Mouse (Mus musculus) kidney, postnatal 0 days (tissue): Measurements from ENCODE around the gene Tlr2. TPM values are rescaled to one million over a fixed set of nuclear protein-coding genes. Genes with fewer than 3 reads are reported as not detected.
A peak's percentile ranks its signal among the peaks of the same experiment; 100 is the strongest.

Source experiments
- ATAC-seq: fragments of 200-750 bp; cut with Nextera tagmentation; replicated peaks from 2 replicates; pipeline ENCODE4 v1.8.0; 2017; ENCODE audit warnings: low read depth, moderate number of reproducible peaks, moderate TSS enrichment, moderate library complexity; ENCODE audit not compliant: low FRiP score
- DNase-seq: peaks from one replicate; pipeline ENCODE4 v3.0.0-alpha.2; 2016; ENCODE audit warnings: low spot score
- H3K27ac ChIP-seq: fragments of 300-500 bp; sonication (generic); 2 replicates; pipeline ENCODE4 v1.5.1; 2014; ENCODE audit warnings: mild to moderate bottlenecking
- H3K27me3 ChIP-seq: fragments of 300-500 bp; sonication (generic); 2 replicates; pipeline ENCODE4 v1.6.1; 2014; ENCODE audit warnings: low read length, mixed read lengths; ENCODE audit not compliant: insufficient read depth
- H3K36me3 ChIP-seq: fragments of 300-500 bp; sonication (generic); 2 replicates; pipeline ENCODE4 v1.6.1; 2014; ENCODE audit warnings: low read length, mixed read lengths; ENCODE audit not compliant: insufficient read depth
- H3K4me1 ChIP-seq: fragments of 300-500 bp; sonication (generic); replicated peaks from 2 replicates; pipeline ENCODE4 v1.6.1; 2014; ENCODE audit warnings: antibody characterized with exemption, low read length, mixed read lengths; ENCODE audit not compliant: insufficient read depth
- H3K4me2 ChIP-seq: fragments of 300-500 bp; sonication (generic); 2 replicates; pipeline ENCODE4 v1.6.1; 2014; ENCODE audit warnings: mild to moderate bottlenecking, low read length, moderate library complexity, mixed read lengths
- H3K4me3 ChIP-seq: fragments of 300-500 bp; sonication (generic); replicated peaks from 2 replicates; pipeline ENCODE4 v1.5.1; 2014; ENCODE audit warnings: low read depth, low read length
- H3K9ac ChIP-seq: fragments of 300-500 bp; sonication (generic); 2 replicates; pipeline ENCODE4 v1.6.1; 2014; ENCODE audit warnings: low read depth, low read length
- H3K9me3 ChIP-seq: fragments of 300-500 bp; sonication (generic); replicated peaks from 2 replicates; pipeline ENCODE4 v1.6.1; 2016; ENCODE audit warnings: low read length, inconsistent platforms, mixed read lengths
- CTCF ChIP-seq: IDR thresholded peaks from 2 replicates; pipeline ENCODE4 v1.5.1; 2016; ENCODE audit warnings: antibody characterized with exemption, low read depth, mild to moderate bottlenecking, moderate library complexity
- WGBS: fragments of 180-500 bp; shearing (Covaris S2); extraction: QIAGEN DNeasy Blood & Tissue Kit; methylation state at CpG from one replicate; pipeline ENCODE4 v1.1.7; 2014; 5-methylcytosine and 5-hydroxymethylcytosine counted together
- polyA plus RNA-seq: library from polyadenylated mRNA; unstranded; fragments of >200 nt; fragmentation: Nextera tagmentation; extraction: Ambion mirVana; gene quantifications from 2 replicates; pipeline ENCODE4 v1.2.1, GENCODE M21; 2015

Tlr2 gene
- polyA plus RNA-seq, 1 experiment from 2014 or later = 3.9 TPM

DNA sequence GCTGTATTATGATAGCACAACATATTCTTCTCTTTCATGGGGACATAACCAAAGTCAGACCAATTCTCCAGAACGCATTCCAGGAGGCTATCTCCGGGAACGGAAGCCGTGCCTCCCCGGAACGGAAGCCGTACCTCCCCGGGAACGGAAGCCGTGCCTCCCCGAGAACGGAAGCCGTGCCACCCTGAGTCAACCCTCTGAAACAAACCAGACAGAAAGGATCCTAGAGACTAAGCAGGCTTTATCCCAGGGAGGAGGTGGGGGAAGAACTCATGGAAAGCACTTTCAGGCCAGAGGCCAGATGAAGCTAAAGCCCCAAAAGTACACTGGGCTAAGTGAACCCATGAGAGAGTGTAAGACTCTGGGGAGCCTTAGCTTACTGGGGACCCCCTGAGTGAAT, 16.1 kb upstream of the Tlr2 start:
- no peak overlapping the region for H3K4me3 ChIP-seq
- no peaks in the 10 kb centered on the region for H3K27me3 ChIP-seq
- 95% methylated on average over 13 of the region's 13 CpGs for WGBS
- H3K4me2 ChIP-seq = no peak overlapping the region
- H3K9me3 ChIP-seq = no peaks in the 10 kb centered on the region
- H3K36me3 ChIP-seq = no peaks in the 10 kb centered on the region
- no peak for ATAC-seq
- H3K27ac ChIP-seq = no peak overlapping the region
- TF ChIP-seq CTCF = no peak
- no peak overlapping the region for H3K9ac ChIP-seq
- no peak for DNase-seq
- no peaks in the 10 kb centered on the region for H3K4me1 ChIP-seq

DNA sequence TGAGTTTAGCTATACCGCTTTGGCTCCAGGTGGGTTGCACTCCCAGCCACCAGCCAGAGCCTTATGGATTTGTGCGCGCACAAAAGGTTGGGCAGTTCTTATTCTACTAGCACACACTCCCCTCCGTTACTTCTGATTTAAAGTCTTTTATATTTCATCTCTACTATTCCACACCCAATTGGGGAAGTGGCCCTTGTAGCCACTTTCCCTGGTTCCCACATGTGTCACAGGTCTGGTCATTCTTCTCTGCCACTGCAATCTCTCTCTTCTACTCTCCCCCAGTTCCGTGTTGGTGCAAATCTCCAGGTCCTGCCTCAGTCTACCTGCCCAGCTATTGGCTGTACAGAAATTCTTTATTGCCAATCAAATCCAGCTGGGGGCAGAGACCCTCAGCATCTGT, 14.1 kb upstream of the Tlr2 start:
- no peak for DNase-seq
- ATAC-seq = no peak
- Histone ChIP-seq H3K9ac (no peak overlapping the region), H3K4me1 (no peaks in the 10 kb centered on the region), H3K36me3 (no peaks in the 10 kb centered on the region), H3K27ac (no peak overlapping the region), H3K9me3 (no peaks in the 10 kb centered on the region), H3K4me3 (no peak overlapping the region), H3K4me2 (no peak overlapping the region), H3K27me3 (no peaks in the 10 kb centered on the region)
- 94% methylated on average over 5 of the region's 5 CpGs for WGBS
- no peak for TF ChIP-seq CTCF

DNA sequence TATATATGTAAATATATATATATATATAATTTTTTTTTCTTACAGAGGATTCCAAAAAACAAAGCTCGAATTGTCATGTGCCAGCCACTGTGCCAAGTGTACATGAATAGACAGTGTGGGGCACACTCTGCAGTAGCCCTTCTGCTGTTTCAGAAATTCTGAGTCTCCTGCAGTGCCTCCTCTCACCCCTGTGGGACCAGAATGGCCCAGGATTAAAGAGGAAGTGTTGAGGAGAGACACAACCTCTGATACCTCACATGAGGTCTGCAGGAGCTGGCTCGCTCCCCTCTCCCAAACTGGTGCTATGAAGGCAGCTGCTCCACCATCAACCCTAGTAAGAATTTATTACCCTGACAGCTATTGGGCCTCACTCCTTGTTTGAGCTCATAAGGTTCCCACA, 7.8 kb upstream of the Tlr2 start:
- H3K36me3 ChIP-seq = no peaks in the 10 kb centered on the region
- no peak overlapping the region for H3K27ac ChIP-seq
- H3K9ac ChIP-seq = no peak overlapping the region
- H3K27me3 ChIP-seq = no peaks in the 10 kb centered on the region
- TF ChIP-seq CTCF = no peak
- no peak for ATAC-seq
- H3K4me1 ChIP-seq = no peaks in the 10 kb centered on the region
- H3K9me3 ChIP-seq = no peaks in the 10 kb centered on the region
- H3K4me2 ChIP-seq = no peak overlapping the region
- 67% methylated on average over 2 of the region's 2 CpGs for WGBS
- H3K4me3 ChIP-seq = no peak overlapping the region
- DNase-seq = no peak

DNA sequence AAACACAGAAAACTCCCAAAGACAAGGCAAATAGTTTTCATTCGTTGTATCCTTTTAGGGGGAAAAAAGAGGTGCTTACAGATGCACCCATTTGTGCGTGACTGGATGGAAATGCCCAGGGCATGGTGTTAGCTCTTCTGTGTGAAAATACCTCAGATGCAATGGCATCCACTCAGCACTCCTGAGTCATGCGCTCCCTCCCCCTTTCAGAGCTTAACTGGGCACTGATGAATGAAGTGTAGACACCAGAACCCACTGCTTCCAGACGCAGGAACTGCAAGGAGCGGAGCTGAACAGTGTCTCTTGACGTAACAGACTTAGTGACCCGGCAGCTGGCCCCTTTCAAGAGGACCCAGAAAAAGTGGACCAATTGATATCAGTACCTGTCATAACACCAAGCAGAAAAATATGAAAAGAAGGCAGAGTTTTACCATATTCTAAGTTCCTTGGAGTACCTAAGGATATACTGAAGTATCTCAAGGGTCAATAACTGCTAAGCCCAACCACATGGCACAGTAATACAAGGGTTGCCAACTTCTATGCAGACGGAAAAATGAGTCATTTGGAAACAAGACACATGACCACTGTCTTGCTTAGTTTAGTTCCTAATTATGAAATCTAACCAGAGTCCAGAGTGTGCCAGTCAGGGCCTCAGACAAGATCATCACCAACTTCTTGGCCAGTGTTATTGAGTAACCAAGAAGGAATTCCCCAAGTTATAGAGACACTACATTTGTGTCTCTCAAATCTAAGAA, 3.4 kb upstream of the Tlr2 start:
- no peaks in the 10 kb centered on the region for H3K4me1 ChIP-seq
- 60% methylated on average over 8 of the region's 8 CpGs for WGBS
- H3K9ac ChIP-seq = no peak overlapping the region
- TF ChIP-seq CTCF = no peak
- H3K9me3 ChIP-seq = no peaks in the 10 kb centered on the region
- no peak overlapping the region for H3K4me2 ChIP-seq
- H3K4me3 ChIP-seq = no peak overlapping the region
- DNase-seq (peak; percentile 13), ATAC-seq (0 out of 2 replicates have a peak, but pooled peaks have one; percentile 66)
- no peaks in the 10 kb centered on the region for H3K27me3 ChIP-seq
- no peaks in the 10 kb centered on the region for H3K36me3 ChIP-seq
- no peak overlapping the region for H3K27ac ChIP-seq

DNA sequence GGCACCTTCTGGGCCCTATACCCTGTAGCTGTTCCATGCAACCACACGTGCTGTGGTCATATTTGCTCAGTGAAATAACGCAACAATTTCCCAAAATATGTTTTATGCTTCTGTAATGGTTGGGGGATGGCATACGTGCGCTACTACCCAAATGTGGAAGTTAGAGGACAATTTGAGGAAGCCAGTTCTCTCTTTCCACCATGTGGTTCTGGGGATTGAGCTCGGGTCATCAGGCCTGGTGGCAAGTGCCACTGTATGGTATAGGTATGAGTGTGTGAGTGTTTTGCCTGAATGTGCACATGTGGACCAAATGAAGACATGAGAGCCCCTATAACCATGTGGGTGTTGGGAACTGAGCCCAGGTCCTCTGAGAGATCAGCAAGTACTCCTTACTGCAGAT, 2.1 kb downstream of the Tlr2 start:
- DNase-seq (no peak), ATAC-seq (no peak)
- Histone ChIP-seq H3K36me3 (no peaks in the 10 kb centered on the region), H3K9me3 (no peaks in the 10 kb centered on the region), H3K27me3 (no peaks in the 10 kb centered on the region), H3K4me1 (no peaks in the 10 kb centered on the region), H3K9ac (no peak overlapping the region), H3K4me2 (no peak overlapping the region), H3K27ac (no peak overlapping the region), H3K4me3 (no peak overlapping the region)
- TF ChIP-seq CTCF = no peak
- 93% methylated on average over 5 of the region's 5 CpGs for WGBS

DNA sequence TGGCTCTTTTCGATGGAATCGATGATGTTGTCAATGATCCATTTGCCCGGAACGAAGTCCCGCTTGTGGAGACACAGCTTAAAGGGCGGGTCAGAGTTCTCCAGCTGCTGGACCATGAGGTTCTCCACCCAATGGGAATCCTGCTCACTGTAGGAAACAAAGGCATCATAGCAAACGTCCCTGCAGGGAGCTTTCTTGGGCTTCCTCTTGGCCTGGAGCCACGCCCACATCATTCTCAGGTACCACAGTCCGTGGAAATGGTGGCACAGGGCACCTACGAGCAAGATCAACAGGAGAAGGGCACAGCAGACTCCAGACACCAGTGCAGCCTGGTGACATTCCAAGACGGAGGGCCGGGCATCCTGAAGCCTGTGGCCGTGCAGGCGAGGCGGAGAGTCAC, 4.9 kb downstream of the Tlr2 start:
- ATAC-seq (no peak), DNase-seq (no peak)
- Histone ChIP-seq H3K9me3 (no peaks in the 10 kb centered on the region), H3K27ac (no peak overlapping the region), H3K27me3 (no peaks in the 10 kb centered on the region), H3K4me1 (no peaks in the 10 kb centered on the region), H3K4me2 (no peak overlapping the region), H3K4me3 (no peak overlapping the region), H3K9ac (no peak overlapping the region), H3K36me3 (no peaks in the 10 kb centered on the region)
- TF ChIP-seq CTCF = no peak
- WGBS = 85% methylated on average over 15 of the region's 15 CpGs

DNA sequence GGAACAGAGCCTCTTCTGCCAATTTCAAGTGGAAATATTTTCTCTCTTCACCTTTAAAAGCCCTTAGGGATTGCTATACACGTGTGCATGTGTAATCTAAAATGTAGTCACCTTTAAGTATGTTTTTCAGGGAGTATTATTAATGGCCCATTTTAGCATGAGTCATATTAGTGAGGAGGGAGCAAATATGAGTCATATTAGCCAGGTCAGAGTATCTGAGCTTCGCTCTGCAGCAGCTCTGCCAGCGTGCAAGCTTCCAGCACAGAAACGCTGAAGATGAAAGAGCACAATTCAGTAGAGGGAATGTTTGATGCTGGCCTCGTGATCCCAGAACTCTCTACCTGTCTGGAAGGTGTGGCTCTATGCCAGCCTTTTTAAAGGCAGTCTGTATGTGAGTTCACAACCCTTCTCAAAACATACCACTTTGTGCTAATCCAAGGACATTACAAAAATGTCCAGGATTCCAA, 13.4 kb downstream of the Tlr2 start:
- no peaks in the 10 kb centered on the region for H3K9me3 ChIP-seq
- H3K27me3 ChIP-seq = no peaks in the 10 kb centered on the region
- H3K9ac ChIP-seq = no peak overlapping the region
- H3K36me3 ChIP-seq = no peaks in the 10 kb centered on the region
- no peak overlapping the region for H3K27ac ChIP-seq
- no peak overlapping the region for H3K4me3 ChIP-seq
- ATAC-seq = peak; percentile 61; the same call in 1 of the 2 replicates
- DNase-seq = peak; percentile 10
- H3K4me2 ChIP-seq = no peak overlapping the region
- no peak for TF ChIP-seq CTCF
- WGBS = 48% methylated on average over 5 of the region's 5 CpGs
- no peaks in the 10 kb centered on the region for H3K4me1 ChIP-seq
